Mouse (Mus musculus): ENCODE results near the gene Gap43. TPM values are rescaled to one million over a fixed set of nuclear protein-coding genes. Genes with fewer than 3 reads are reported as not detected.
"Not testable (repeated sequence)": the region's sequence is repeated elsewhere in the genome, so short reads cannot be mapped to it uniquely, and the experiment has no call there.

The Gap43 gene
- under 1 TPM; 0.24 to 0.78 TPM for total RNA-seq (2021)

- intact Hi-C loops (cut with DNase I): no loop called here
These were observed at the start of gene Gap43 for GRCm38 (mm10) chr16:42340021-42340768. TSS of gene Gap43 (minus strand) at chr16:42340651.

GRCm38 (mm10) chr16:42381328-42381838 lies 40.9 kb upstream of the Gap43 start:
- intact Hi-C loops (cut with DNase I): no loop called here
- DNase-seq: no peak

More at GRCm38 (mm10) chr16:42340021-42340768, at the start of gene Gap43:
- no peak for DNase-seq

GRCm38 (mm10) chr16:42380641-42381040 lies 40.2 kb upstream of the Gap43 start:
- DNase-seq: peak in 1 of 2 experiments; percentile 2
- intact Hi-C loops (cut with DNase I): no loop called here

GRCm38 (mm10) chr16:42370148-42370547 lies 29.7 kb upstream of the Gap43 start:
- DNase-seq: no peak
- intact Hi-C loops (cut with DNase I): no loop called here

GRCm38 (mm10) chr16:42369346-42369745 lies 28.9 kb upstream of the Gap43 start:
- intact Hi-C loops (cut with DNase I): no loop called here
- DNase-seq: no peak

- no peak for DNase-seq
- intact Hi-C loops (cut with DNase I): no loop called here
These were observed 19.6 kb upstream of the Gap43 start for GRCm38 (mm10) chr16:42360061-42360460.

- intact Hi-C loops (cut with DNase I): no loop called here
- no peak for DNase-seq
These were observed 17.6 kb upstream of the Gap43 start for GRCm38 (mm10) chr16:42358058-42358457.

- intact Hi-C loops (cut with DNase I): no loop called here
- no peak for DNase-seq
These were observed 9.6 kb upstream of the Gap43 start for GRCm38 (mm10) chr16:42350076-42350475.

- intact Hi-C loops (cut with DNase I); DNase-seq: not testable (repeated sequence)
These were observed 414 bp upstream of the Gap43 start for GRCm38 (mm10) chr16:42340865-42341264.

- DNase-seq: no peak
- intact Hi-C loops (cut with DNase I): no loop called here
These were observed 939 bp downstream of the Gap43 start for GRCm38 (mm10) chr16:42339512-42339911.

- intact Hi-C loops (cut with DNase I): no loop called here
- DNase-seq: no peak
These were observed 1.5 kb downstream of the Gap43 start for GRCm38 (mm10) chr16:42338987-42339386.

- intact Hi-C loops (cut with DNase I): no loop called here
- no peak for DNase-seq
These were observed 2.1 kb downstream of the Gap43 start for GRCm38 (mm10) chr16:42338342-42338741.

GRCm38 (mm10) chr16:42337663-42338062 lies 2.8 kb downstream of the Gap43 start:
- DNase-seq: no peak
- intact Hi-C loops (cut with DNase I): no loop called here

- intact Hi-C loops (cut with DNase I): no loop called here
These were observed 3.8 kb downstream of the Gap43 start for GRCm38 (mm10) chr16:42336610-42337009.

GRCm38 (mm10) chr16:42332321-42332720 lies 8.1 kb downstream of the Gap43 start:
- intact Hi-C loops (cut with DNase I): no loop called here
- no peak for DNase-seq

More at GRCm38 (mm10) chr16:42336610-42337009, 3.8 kb downstream of the Gap43 start:
- DNase-seq: no peak

GRCm38 (mm10) chr16:42326191-42326590 lies 14.3 kb downstream of the Gap43 start:
- no peak for DNase-seq
- intact Hi-C loops (cut with DNase I): no loop called here

GRCm38 (mm10) chr16:42325536-42325935 lies 14.9 kb downstream of the Gap43 start:
- intact Hi-C loops (cut with DNase I): no loop called here

GRCm38 (mm10) chr16:42319831-42320230 lies 20.6 kb downstream of the Gap43 start:
- no peak for DNase-seq
- intact Hi-C loops (cut with DNase I): no loop called here

More at GRCm38 (mm10) chr16:42325536-42325935, 14.9 kb downstream of the Gap43 start:
- no peak for DNase-seq

GRCm38 (mm10) chr16:42319365-42319764 lies 21.1 kb downstream of the Gap43 start:
- intact Hi-C loops (cut with DNase I): no loop called here

GRCm38 (mm10) chr16:42312125-42312524 lies 28.3 kb downstream of the Gap43 start:
- DNase-seq: no peak
- intact Hi-C loops (cut with DNase I): no loop called here

More at GRCm38 (mm10) chr16:42319365-42319764, 21.1 kb downstream of the Gap43 start:
- no peak for DNase-seq

- no peak for DNase-seq
- intact Hi-C loops (cut with DNase I): no loop called here
These were observed 31.7 kb downstream of the Gap43 start for GRCm38 (mm10) chr16:42308761-42309160.

All from heart, postnatal 36 days (tissue).